Mouse (Mus musculus) forebrain, embryonic 14.5 days (tissue): ENCODE data around the gene Ccdc87. TPM values are rescaled to one million over a fixed set of nuclear protein-coding genes. Genes with fewer than 3 reads are reported as not detected.

Experiments
- ATAC-seq: fragments of 200-750 bp; cut with Nextera tagmentation; 2 replicates; pipeline ENCODE4 v1.8.0; 2017; ENCODE audit warnings: mild to moderate bottlenecking, moderate library complexity
- DNase-seq: peaks from one replicate; pipeline ENCODE4 v3.0.0-alpha.2; 2015; ENCODE audit warnings: low spot score
- H3K27ac ChIP-seq: fragments of 300-500 bp; sonication (generic); 2 replicates; pipeline ENCODE4 v1.5.1; 2014; ENCODE audit warnings: low read depth, mild to moderate bottlenecking, control low read depth, low read length, moderate library complexity
- H3K27me3 ChIP-seq: fragments of 300-500 bp; sonication (generic); replicated peaks from 2 replicates; pipeline ENCODE4 v1.6.1; 2014; ENCODE audit warnings: low read length, control low read depth, mixed read lengths; ENCODE audit not compliant: control insufficient read depth, insufficient read depth
- H3K36me3 ChIP-seq: fragments of 300-500 bp; sonication (generic); 2 replicates; pipeline ENCODE4 v1.6.1; 2014; ENCODE audit warnings: low read length, control low read depth; ENCODE audit not compliant: control insufficient read depth, insufficient read depth
- H3K4me1 ChIP-seq: fragments of 300-500 bp; sonication (generic); 2 replicates; pipeline ENCODE4 v1.6.1; 2014; ENCODE audit warnings: antibody characterized with exemption, low read length, control low read depth; ENCODE audit not compliant: control insufficient read depth, insufficient read depth
- H3K4me2 ChIP-seq: fragments of 300-500 bp; sonication (generic); 2 replicates; pipeline ENCODE4 v1.6.1; 2014; ENCODE audit warnings: mild to moderate bottlenecking, control low read depth, low read length
- H3K4me3 ChIP-seq: fragments of 300-500 bp; sonication (generic); 2 replicates; pipeline ENCODE4 v1.5.1; 2014; ENCODE audit warnings: low read depth, low read length, control low read depth
- H3K9ac ChIP-seq: fragments of 300-500 bp; sonication (generic); 2 replicates; pipeline ENCODE4 v1.6.1; 2014; ENCODE audit warnings: mild to moderate bottlenecking, low read length, control low read depth, moderate library complexity
- H3K9me3 ChIP-seq: fragments of 300-500 bp; sonication (generic); replicated peaks from 2 replicates; pipeline ENCODE4 v1.6.1; 2016; ENCODE audit warnings: low read length, control low read depth, mixed read lengths; ENCODE audit not compliant: control insufficient read depth
- WGBS: fragments of 180-500 bp; shearing (Covaris S2); extraction: QIAGEN DNeasy Blood & Tissue Kit; methylation state at CpG from one replicate; pipeline ENCODE4 v1.1.7; 2014; 5-methylcytosine and 5-hydroxymethylcytosine counted together
- polyA plus RNA-seq: library from polyadenylated mRNA; unstranded; fragments of >200 nt; fragmentation: Nextera tagmentation; extraction: Ambion mirVana; gene quantifications from 2 replicates; pipeline ENCODE4 v1.2.1, GENCODE M21; 2014

The Ccdc87 gene
- polyA plus RNA-seq, 1 experiment from 2014 or later, result 0.50 TPM

DNA sequence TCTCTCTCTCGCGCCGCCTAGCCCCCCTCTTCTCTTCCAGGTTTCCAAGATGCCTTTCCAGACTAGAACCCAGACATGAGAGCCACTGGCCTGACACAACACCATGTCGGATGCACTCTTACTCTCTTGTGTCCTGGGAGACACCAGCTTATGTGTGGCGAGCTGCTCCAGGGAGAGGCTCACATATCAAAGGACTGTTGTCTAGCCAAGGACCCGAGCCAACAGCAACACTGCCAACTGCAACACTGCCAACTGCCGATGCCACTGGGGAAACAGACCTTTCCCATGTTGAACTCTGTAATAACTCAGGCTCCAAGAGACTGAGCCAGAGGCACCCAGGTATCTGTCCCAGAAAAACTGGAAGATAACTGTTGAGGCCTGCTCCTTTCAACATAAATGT is 10.0 kb upstream of the Ccdc87 start:
- Histone ChIP-seq H3K4me3 (no peak overlapping the region), H3K4me2 (no peak overlapping the region), H3K27me3 (no peaks in the 10 kb centered on the region), H3K27ac (no peak overlapping the region), H3K9ac (no peak overlapping the region), H3K4me1 (no peaks in the 10 kb centered on the region), H3K36me3 (peaks cover 9% of the 10 kb centered on the region; the same call in 1 of the 2 replicates), H3K9me3 (no peaks in the 10 kb centered on the region)
- peak; percentile 38 for DNase-seq
- ATAC-seq, result no peak
- 50% methylated on average over 7 of the region's 7 CpGs for WGBS

DNA sequence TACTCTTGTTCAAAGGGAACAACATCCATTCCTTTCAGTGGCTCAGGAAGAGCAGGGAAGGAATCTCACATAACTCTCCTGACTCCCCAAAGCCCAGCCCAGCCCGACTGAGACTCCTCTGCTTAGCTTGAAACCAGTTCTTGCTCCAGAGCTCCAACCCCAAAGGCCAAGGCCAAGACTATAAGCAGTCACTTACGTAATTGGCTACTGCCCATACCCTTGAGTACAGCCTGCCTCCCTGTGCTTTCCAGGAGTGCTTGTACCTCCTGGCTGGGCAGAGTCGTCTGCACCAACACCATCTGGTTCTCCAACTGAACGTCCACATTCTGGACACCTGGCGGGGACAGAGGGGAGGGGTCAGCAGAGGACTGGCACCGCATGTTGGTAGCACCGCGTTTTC is 5.2 kb upstream of the Ccdc87 start:
- peaks cover 4% of the 10 kb centered on the region; the same call in 1 of the 2 replicates for H3K36me3 ChIP-seq
- peaks cover 9% of the 10 kb centered on the region for H3K4me1 ChIP-seq
- no peaks in the 10 kb centered on the region for H3K27me3 ChIP-seq
- no peak overlapping the region for H3K27ac ChIP-seq
- no peak overlapping the region for H3K9ac ChIP-seq
- ATAC-seq (no peak), DNase-seq (no peak)
- H3K4me3 ChIP-seq, result no peak overlapping the region
- H3K4me2 ChIP-seq, result no peak overlapping the region
- H3K9me3 ChIP-seq, result no peaks in the 10 kb centered on the region
- WGBS, result 87% methylated on average over 8 of the region's 8 CpGs

DNA sequence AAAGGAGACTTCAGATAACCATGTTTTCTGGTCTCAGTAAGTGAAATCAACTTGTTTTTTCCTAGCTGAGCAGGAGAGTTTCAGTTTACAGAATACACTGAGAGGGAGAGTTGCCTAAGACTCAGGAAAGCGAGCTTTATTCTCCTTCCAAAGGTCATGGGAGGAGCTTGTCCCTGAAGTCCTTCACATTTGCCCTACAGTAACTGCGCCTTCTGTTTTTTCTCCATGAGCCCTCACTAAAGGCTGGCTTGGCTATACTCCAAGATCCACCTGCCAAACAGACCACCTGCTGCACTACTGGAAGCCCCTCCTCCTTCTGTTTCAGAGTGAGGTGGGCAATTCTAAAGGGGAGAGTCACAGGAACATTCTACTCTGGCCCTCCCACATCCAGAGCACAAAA is 3.1 kb upstream of the Ccdc87 start:
- H3K9me3 ChIP-seq, result no peaks in the 10 kb centered on the region
- peaks cover 9% of the 10 kb centered on the region for H3K4me1 ChIP-seq
- H3K27me3 ChIP-seq, result peaks cover 5% of the 10 kb centered on the region; the same call in 1 of the 2 replicates
- WGBS, result 79% methylated on average over 2 of the region's 2 CpGs
- no peak overlapping the region for H3K4me3 ChIP-seq
- no peak overlapping the region for H3K9ac ChIP-seq
- peaks cover 4% of the 10 kb centered on the region; the same call in 1 of the 2 replicates for H3K36me3 ChIP-seq
- H3K27ac ChIP-seq, result no peak overlapping the region
- DNase-seq (no peak), ATAC-seq (no peak)
- H3K4me2 ChIP-seq, result no peak overlapping the region

GRCm38 (mm10) chr19:4837049-4837448 is 2.1 kb upstream of the Ccdc87 start:
- H3K27ac ChIP-seq, result no peak overlapping the region
- peaks cover 4% of the 10 kb centered on the region; the same call in 1 of the 2 replicates for H3K36me3 ChIP-seq
- no peak overlapping the region for H3K4me3 ChIP-seq
- no peaks in the 10 kb centered on the region for H3K9me3 ChIP-seq
- DNase-seq (no peak), ATAC-seq (no peak)
- 91% methylated on average over 6 of the region's 6 CpGs for WGBS
- H3K4me2 ChIP-seq, result no peak overlapping the region
- peaks cover 10% of the 10 kb centered on the region; the same call in 1 of the 2 replicates for H3K27me3 ChIP-seq
- no peak overlapping the region for H3K9ac ChIP-seq
- peaks cover 9% of the 10 kb centered on the region for H3K4me1 ChIP-seq

DNA sequence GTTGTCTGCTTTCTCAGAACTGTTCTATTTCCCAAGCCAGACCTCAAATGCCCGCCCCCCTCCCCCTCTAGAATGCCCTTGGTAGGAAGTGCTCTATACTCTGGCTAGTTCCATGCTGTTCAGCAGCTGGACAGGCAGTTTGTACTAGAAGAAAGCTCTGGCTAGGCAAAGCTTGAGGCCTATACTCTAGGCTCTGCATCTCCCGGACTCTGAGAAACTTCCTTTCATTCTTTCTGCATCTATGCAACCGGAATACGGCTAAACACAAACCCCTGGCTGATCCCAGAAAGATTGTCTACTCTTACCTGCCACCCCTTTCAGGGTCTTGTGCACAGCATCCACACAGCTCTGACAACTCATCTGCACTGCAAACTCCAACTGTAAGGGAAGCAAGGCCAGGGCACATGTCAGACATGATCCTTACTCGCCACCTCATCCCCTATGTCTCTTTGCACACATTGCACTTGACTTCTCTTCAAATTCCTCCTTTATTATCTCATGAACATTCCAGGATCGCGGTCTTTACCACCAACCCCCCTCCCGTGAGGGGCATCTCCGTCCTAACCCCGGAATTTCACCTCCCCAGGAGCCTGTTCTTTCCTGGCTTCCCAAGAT is 533 bp upstream of the Ccdc87 start:
- no peak for DNase-seq
- 30% methylated on average over 10 of the region's 10 CpGs for WGBS
- peak overlapping the region; percentile 53 for H3K4me3 ChIP-seq
- peaks cover 9% of the 10 kb centered on the region for H3K4me1 ChIP-seq
- peaks cover 14% of the 10 kb centered on the region; the same call in 1 of the 2 replicates for H3K27me3 ChIP-seq
- H3K9me3 ChIP-seq, result no peaks in the 10 kb centered on the region
- peak overlapping the region; percentile 72 for H3K9ac ChIP-seq
- no peak; the same call in 1 of the 2 replicates for ATAC-seq
- H3K27ac ChIP-seq, result no peak overlapping the region
- peak overlapping the region; percentile 96 for H3K4me2 ChIP-seq
- no peaks in the 10 kb centered on the region for H3K36me3 ChIP-seq

DNA sequence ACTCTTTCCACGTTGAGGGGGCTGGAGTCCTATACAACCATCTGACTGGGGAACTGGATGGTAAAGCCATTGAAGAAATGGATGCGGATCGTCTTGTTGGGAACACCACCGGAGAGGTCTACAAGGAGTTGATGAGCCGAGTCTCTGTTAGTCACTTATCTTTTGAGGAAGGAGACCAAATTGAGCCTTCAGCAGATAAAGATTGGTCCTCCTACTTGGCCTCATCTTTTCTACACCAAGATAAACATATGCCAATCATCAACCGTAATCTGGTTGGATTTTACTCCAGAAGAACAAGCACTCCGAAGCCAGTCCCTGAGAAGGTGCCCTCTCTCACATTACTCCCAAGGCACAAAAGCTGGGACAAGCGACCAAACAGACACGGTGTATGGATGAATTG is 1.7 kb downstream of the Ccdc87 start:
- Histone ChIP-seq H3K4me2 (no peak overlapping the region), H3K27me3 (peaks cover 14% of the 10 kb centered on the region; the same call in 1 of the 2 replicates), H3K9me3 (no peaks in the 10 kb centered on the region), H3K4me1 (peaks cover 9% of the 10 kb centered on the region), H3K4me3 (no peak overlapping the region), H3K27ac (no peak overlapping the region), H3K9ac (no peak overlapping the region), H3K36me3 (no peaks in the 10 kb centered on the region)
- 87% methylated on average over 9 of the region's 9 CpGs for WGBS
- ATAC-seq (no peak), DNase-seq (no peak)

GRCm38 (mm10) chr19:4842611-4843010 is 3.4 kb downstream of the Ccdc87 start:
- H3K4me1 ChIP-seq, result peaks cover 9% of the 10 kb centered on the region
- no peaks in the 10 kb centered on the region for H3K9me3 ChIP-seq
- H3K9ac ChIP-seq, result no peak overlapping the region
- H3K4me3 ChIP-seq, result no peak overlapping the region
- H3K27ac ChIP-seq, result no peak overlapping the region
- DNase-seq (no peak), ATAC-seq (no peak)
- WGBS, result 71% methylated on average over 2 of the region's 2 CpGs
- no peaks in the 10 kb centered on the region for H3K36me3 ChIP-seq
- no peak overlapping the region for H3K4me2 ChIP-seq
- peaks cover 14% of the 10 kb centered on the region; the same call in 1 of the 2 replicates for H3K27me3 ChIP-seq

- no peak overlapping the region for H3K27ac ChIP-seq
- H3K27me3 ChIP-seq, result peaks cover 9% of the 10 kb centered on the region; the same call in 1 of the 2 replicates
- ATAC-seq, result no peak
- H3K9ac ChIP-seq, result no peak overlapping the region
- no peak overlapping the region for H3K4me2 ChIP-seq
- H3K4me1 ChIP-seq, result no peaks in the 10 kb centered on the region
- 82% methylated on average over 2 of the region's 2 CpGs for WGBS
- DNase-seq, result no peak
- H3K4me3 ChIP-seq, result no peak overlapping the region
- no peaks in the 10 kb centered on the region for H3K9me3 ChIP-seq
- no peaks in the 10 kb centered on the region for H3K36me3 ChIP-seq
Observed at GRCm38 (mm10) chr19:4845846-4846245, 6.7 kb downstream of the Ccdc87 start.

- H3K36me3 ChIP-seq, result no peaks in the 10 kb centered on the region
- no peak for DNase-seq
Observed at GRCm38 (mm10) chr19:4847490-4847889, 8.3 kb downstream of the Ccdc87 start.

More at GRCm38 (mm10) chr19:4847490-4847889, 8.3 kb downstream of the Ccdc87 start:
- no peaks in the 10 kb centered on the region for H3K27me3 ChIP-seq
- H3K4me1 ChIP-seq, result no peaks in the 10 kb centered on the region
- no peak overlapping the region for H3K4me3 ChIP-seq
- H3K9ac ChIP-seq, result no peak overlapping the region
- no peak for ATAC-seq
- no peak overlapping the region for H3K4me2 ChIP-seq
- no peaks in the 10 kb centered on the region for H3K9me3 ChIP-seq
- no peak overlapping the region for H3K27ac ChIP-seq
- 38% methylated on average over 7 of the region's 7 CpGs for WGBS
